ENCODE assay signal across 11 mouse cellular contexts in genomic region chr14:59341189-59341588, GRCm38 (mm10). TPM values are rescaled to one million over a fixed set of nuclear protein-coding genes. Genes with fewer than 3 reads are reported as not detected.
DNase-seq lines count a peak whose midpoint lies in the region; ATAC-seq and TF ChIP-seq lines count a peak whose summit lies in the region.
"Not testable (repeated sequence)": the region's sequence is repeated elsewhere in the genome, so short reads cannot be mapped to it uniquely, and the experiment has no call there.
"Had no signal": no experiment of that assay in that cellular context is flagged by ENCODE, and none has a peak within 500 bp of the region (broad histone marks: within the 10 kb centered on the region; RNA-seq: fewer than 3 reads in every experiment).

Gene Phf11b (minus strand): TSS chr14:59341351.

- H3K4me3 ChIP-seq in kidney, adult 2 months (ENCODE audit: insufficient read depth, low read depth, low read length) = 0 out of 2 replicates have a peak within 1 kb of the TSS, but pooled peaks have one; percentile 9
- not testable (repeated sequence) for H3K4me3 ChIP-seq in liver, postnatal 0 days (ENCODE audit: low read depth, low read length)

- WGBS in kidney, adult 2 months = 71% methylated on average over 1 of the region's 1 CpGs
- 61% methylated on average over 1 of the region's 1 CpGs for WGBS in liver, postnatal 0 days (ENCODE audit: insufficient replicate concordance)

- not testable (repeated sequence) for H3K9me3 ChIP-seq in liver, postnatal 0 days (ENCODE audit: low read length)

- not testable (repeated sequence) for H3K4me2 ChIP-seq in liver, postnatal 0 days (ENCODE audit: low read depth, low read length)

- not testable (repeated sequence) for H3K36me3 ChIP-seq in kidney, adult 2 months (ENCODE audit: control insufficient read depth, insufficient read depth, low read length); liver, postnatal 0 days (replicated peaks; ENCODE audit: insufficient read depth, low read length)

- not testable (repeated sequence) for H3K9ac ChIP-seq in liver, postnatal 0 days (replicated peaks)

- peak; percentile 40 to 49 for DNase-seq in B cell, adult 2 months
- peak; percentile 94 for DNase-seq in heart, adult 11 months
- peak; percentile 43 for DNase-seq in kidney, adult 2 months
- DNase-seq in liver, postnatal 0 days = not testable (repeated sequence)
- peak; percentile 13 for DNase-seq in spleen, adult 12 weeks (ENCODE audit: low spot score)
- peak; percentile 9 for DNase-seq in thymus, postnatal 4 days

- not testable (repeated sequence) for H3K4me1 ChIP-seq in kidney, adult 2 months (ENCODE audit: control insufficient read depth, insufficient read depth, low read length); liver, postnatal 0 days (ENCODE audit: insufficient read depth)

- TF ChIP-seq POLR2A in kidney, adult 2 months (IDR thresholded peaks at IDR 0.05; ENCODE audit: low read depth, low read length) = not testable (repeated sequence)

- not testable (repeated sequence) for H3K27me3 ChIP-seq in kidney, adult 2 months (replicated peaks; ENCODE audit: control insufficient read depth, insufficient read depth, low read length); liver, postnatal 0 days (ENCODE audit: insufficient read depth, low read length)

- TF ChIP-seq EP300 in liver, postnatal 0 days (IDR thresholded peaks at IDR 0.05; ENCODE audit: low read depth) = not testable (repeated sequence)

- peak within 1 kb of the TSS; percentile 16; the same call in 1 of the 2 replicates for H3K27ac ChIP-seq in kidney, adult 2 months (ENCODE audit: insufficient read depth, low read depth, low read length)
- not testable (repeated sequence) for H3K27ac ChIP-seq in liver, postnatal 0 days (ENCODE audit: low read depth)

- TF ChIP-seq CTCF in kidney, adult 2 months (conservative IDR thresholded peaks at IDR 0.05; ENCODE audit: insufficient read depth, insufficient read length, low read depth, low read length); liver, postnatal 0 days (IDR thresholded peaks at IDR 0.05; ENCODE audit: low read depth): not testable (repeated sequence)

- peak; percentile 96 for ATAC-seq in activated CD4-positive, CD25-positive, alpha-beta regulatory T cell, adult 4 months
- peak; percentile 31; the same call in 1 of the 2 replicates for ATAC-seq in liver, postnatal 0 days
- peak; percentile 96 for ATAC-seq in megakaryocyte, adult 5-6 weeks (ENCODE audit: poor library complexity, severe bottlenecking)

RNA-seq across cellular contexts. Expression of gene Phf11b, which starts in this region (rescaled TPM):
- 100 to 1,000 TPM; 188 to 218 TPM for polyA plus RNA-seq in activated CD4-positive, CD25-positive, alpha-beta regulatory T cell, adult 4 months (2017; shearing (Covaris generic))
- 1.1 and 2.3 TPM in 2 replicates for polyA plus RNA-seq in kidney, adult 2 months (2012; rRNA removed)
- polyA plus RNA-seq in liver, postnatal 0 days (2015; fragmentation: Nextera tagmentation; extraction: Ambion mirVana) = 2.1 and 2.6 TPM in 2 replicates
- total RNA-seq in megakaryocyte, adult 5-6 weeks (2015) = 28.6 and 31.1 TPM in 2 replicates
- 38.6 and 43.7 TPM in 2 replicates for total RNA-seq in megakaryocyte, adult 5-6 weeks (2017)
- total RNA-seq: left cerebral cortex, postnatal 4 days had no signal
- polyA plus RNA-seq: hindbrain, embryonic 12.5 days; midbrain, embryonic 15.5 days had no signal

Comparison
In these comparisons a context has a peak if more than half of its experiments do, and no peak if none do; other contexts are left out.
1. RNA of gene Phf11b (polyA plus RNA-seq): 188 to 218 TPM in activated CD4-positive, CD25-positive, alpha-beta regulatory T cell, adult 4 months; 1.1 to 2.3 TPM in kidney, adult 2 months and 2.1 to 2.6 TPM in liver, postnatal 0 days; every median in the first group is over 10 times any median in the second.
2. ATAC-seq: peak in every context shown above with its lines; median percentile 96 in activated CD4-positive, CD25-positive, alpha-beta regulatory T cell, adult 4 months; 96 in megakaryocyte, adult 5-6 weeks; 31 in liver, postnatal 0 days.